Mouse (Mus musculus) midbrain, embryonic 11.5 days (tissue): ENCODE data around the gene Gm29644. TPM values are rescaled to one million over a fixed set of nuclear protein-coding genes. Genes with fewer than 3 reads are reported as not detected.
"Not testable (repeated sequence)": the region's sequence is repeated elsewhere in the genome, so short reads cannot be mapped to it uniquely, and the experiment has no call there.

Source experiments
- ATAC-seq: fragments of 200-750 bp; cut with Nextera tagmentation; 2 replicates; pipeline ENCODE4 v1.8.0; 2017; ENCODE audit warnings: moderate TSS enrichment, moderate library complexity; ENCODE audit not compliant: low FRiP score
- DNase-seq: peaks from one replicate; pipeline ENCODE4 v3.0.0; 2015; ENCODE audit warnings: low spot score; ENCODE audit errors: missing footprints
- H3K27ac ChIP-seq: fragments of 300-500 bp; sonication (generic); 2 replicates; pipeline ENCODE4 v1.5.1; 2014; ENCODE audit warnings: low read depth, low read length
- H3K27me3 ChIP-seq: fragments of 300-500 bp; sonication (generic); 2 replicates; pipeline ENCODE4 v1.6.1; 2014; ENCODE audit warnings: mild to moderate bottlenecking, low read length, moderate library complexity, mixed read lengths; ENCODE audit not compliant: control insufficient read depth, insufficient read depth
- H3K36me3 ChIP-seq: fragments of 300-500 bp; sonication (generic); 2 replicates; pipeline ENCODE4 v1.6.1; 2014; ENCODE audit warnings: mild to moderate bottlenecking, low read length, moderate library complexity, mixed read lengths; ENCODE audit not compliant: control insufficient read depth, insufficient read depth
- H3K4me1 ChIP-seq: fragments of 300-500 bp; sonication (generic); 2 replicates; pipeline ENCODE4 v1.6.1; 2014; ENCODE audit warnings: low read length; ENCODE audit not compliant: control insufficient read depth, insufficient read depth
- H3K4me2 ChIP-seq: fragments of 300-500 bp; sonication (generic); 2 replicates; pipeline ENCODE4 v1.6.1; 2014; ENCODE audit warnings: mild to moderate bottlenecking, moderate library complexity
- H3K4me3 ChIP-seq: fragments of 300-500 bp; sonication (generic); 2 replicates; pipeline ENCODE4 v1.5.1; 2014; ENCODE audit warnings: low read depth, low read length
- H3K9ac ChIP-seq: fragments of 300-500 bp; sonication (generic); 2 replicates; pipeline ENCODE4 v1.6.1; 2014; ENCODE audit warnings: low read length
- H3K9me3 ChIP-seq: fragments of 300-500 bp; sonication (generic); 2 replicates; pipeline ENCODE4 v1.6.1; 2016; ENCODE audit warnings: low read length; ENCODE audit not compliant: control insufficient read depth
- WGBS: fragments of 180-500 bp; shearing (Covaris S2); extraction: QIAGEN DNeasy Blood & Tissue Kit; methylation state at CpG from one replicate; pipeline ENCODE4 v1.1.7; 2014; 5-methylcytosine and 5-hydroxymethylcytosine counted together
- polyA plus RNA-seq: library from polyadenylated mRNA; unstranded; fragments of >200 nt; fragmentation: Nextera tagmentation; extraction: Ambion mirVana; gene quantifications from 2 replicates; pipeline ENCODE4 v1.2.1, GENCODE M21; 2014

The Gm29644 gene
- polyA plus RNA-seq: not detected in 2 replicates

DNA sequence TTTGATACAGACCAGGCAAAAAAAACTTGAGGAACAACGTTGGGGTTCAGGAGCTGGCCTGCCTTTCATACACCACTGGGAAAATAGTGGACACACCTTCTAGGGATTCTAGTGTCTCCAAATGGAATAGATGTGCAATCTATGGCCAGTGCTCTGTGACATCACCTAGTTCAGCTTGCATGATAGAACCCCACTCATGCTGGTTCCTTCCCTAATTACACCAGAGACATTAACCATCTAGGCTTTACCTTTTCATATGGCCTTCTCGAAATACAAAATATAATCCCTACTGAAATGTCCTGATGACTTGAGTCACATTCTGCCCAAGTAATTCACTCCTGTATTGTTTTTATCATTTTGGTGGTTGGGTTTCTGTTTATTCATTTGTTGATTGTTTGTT lies at the start of gene Gm29644, which contains the start of gene Gm29423:
Gm29644 (minus strand) TSS at position 157 of the 400 bp plus-strand sequence.
Gm29423 (minus strand) TSS at position 101 of the 400 bp plus-strand sequence.
- not testable (repeated sequence) for H3K4me2 ChIP-seq, DNase-seq, H3K4me3 ChIP-seq, H3K27me3 ChIP-seq, H3K36me3 ChIP-seq, H3K9ac ChIP-seq, ATAC-seq, H3K4me1 ChIP-seq, H3K9me3 ChIP-seq, H3K27ac ChIP-seq
- no CpG with 5 or more reads among the region's 2 CpGs for WGBS

- not testable (repeated sequence) for H3K9me3 ChIP-seq, H3K4me2 ChIP-seq, H3K4me3 ChIP-seq, H3K27ac ChIP-seq, H3K36me3 ChIP-seq, H3K27me3 ChIP-seq, H3K9ac ChIP-seq, ATAC-seq, H3K4me1 ChIP-seq, DNase-seq
- no CpG with 5 or more reads among the region's 4 CpGs for WGBS
Measured at GRCm38 (mm10) chrY:70273542-70273941, 29.6 kb downstream of the Gm29644 start, which contains the start of gene Gm21118. Gene Gm21118, minus strand, starts transcription at chrY:70273642.

Other genes starting within 250 kb of the Gm29644 start
- gene Gm21118, start 29.7 kb downstream of the Gm29644 start, polyA plus RNA-seq: not detected in 2 replicates
- not detected in 2 replicates for gene Gm29423, start 56 bp downstream of the Gm29644 start, polyA plus RNA-seq
- gene Gm20888, start 138.5 kb upstream of the Gm29644 start, polyA plus RNA-seq: not detected in 2 replicates